Mouse (Mus musculus) olfactory bulb, adult 2 months (tissue): ENCODE measurements around the gene Hsf5. TPM values are rescaled to one million over a fixed set of nuclear protein-coding genes. Genes with fewer than 3 reads are reported as not detected.

Experiments
- H3K27ac ChIP-seq: fragments of 200-500 bp; 2 replicates; pipeline ENCODE4 v1.5.1; 2012; ENCODE audit warnings: low read depth, low read length; ENCODE audit not compliant: insufficient read depth
- H3K4me1 ChIP-seq: fragments of 200-500 bp; 2 replicates; pipeline ENCODE4 v1.6.1; 2012; ENCODE audit warnings: low read length; ENCODE audit not compliant: control insufficient read depth, insufficient read depth
- H3K4me3 ChIP-seq: fragments of 200-500 bp; 2 replicates; pipeline ENCODE4 v1.5.1; 2012; ENCODE audit warnings: mild to moderate bottlenecking, low read depth, low read length, moderate library complexity; ENCODE audit not compliant: insufficient read depth
- CTCF ChIP-seq: fragments of 200-500 bp; IDR thresholded peaks from 2 replicates; pipeline ENCODE4 v1.5.1; 2012; ENCODE audit warnings: low read depth, mild to moderate bottlenecking, low read length, moderate library complexity; ENCODE audit not compliant: insufficient read depth
- POLR2A ChIP-seq: fragments of 200-500 bp; IDR thresholded peaks from 2 replicates; pipeline ENCODE4 v1.6.1; 2012; ENCODE audit warnings: mild to moderate bottlenecking, low read depth, low read length, moderate library complexity; ENCODE audit not compliant: insufficient read depth
- WGBS: fragments of 180-500 bp; shearing (Covaris S2); methylation state at CpG from one replicate; pipeline ENCODE4 v1.1.7; 2018; 5-methylcytosine and 5-hydroxymethylcytosine counted together
- polyA plus RNA-seq: library from polyadenylated mRNA; stranded (reverse); fragments of >200 nt; gene quantifications from 2 replicates; pipeline ENCODE4 v1.2.4, GENCODE M21; 2012; ENCODE audit warnings: low replicate concordance; ENCODE audit not compliant: missing spikeins, insufficient read depth, insufficient read length

Hsf5 gene
- polyA plus RNA-seq, 1 experiment, result not detected

DNA sequence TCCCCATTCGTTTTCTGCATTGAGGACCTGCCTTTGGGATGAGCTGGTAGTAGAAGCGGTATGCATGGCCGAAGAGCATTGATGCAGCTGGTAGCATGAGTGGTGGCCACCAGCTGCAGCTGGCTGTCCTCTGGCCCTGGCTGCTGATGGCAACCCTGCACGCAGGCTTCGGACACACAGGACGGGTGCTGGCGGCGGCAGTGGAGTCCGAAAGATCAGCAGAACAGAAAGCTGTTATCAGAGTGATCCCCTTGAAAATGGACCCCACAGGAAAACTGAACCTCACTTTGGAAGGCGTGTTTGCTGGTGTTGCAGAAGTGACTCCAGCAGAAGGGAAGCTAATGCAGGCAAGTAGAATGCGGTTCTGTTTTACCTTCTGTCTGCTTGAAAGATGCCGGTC is 47.6 kb downstream of the Hsf5 start:
- H3K4me3 ChIP-seq, result no peak overlapping the region
- H3K27ac ChIP-seq, result no peak overlapping the region
- peaks cover 6% of the 10 kb centered on the region; the same call in 1 of the 2 replicates for H3K4me1 ChIP-seq
- WGBS, result 90% methylated on average over 12 of the region's 12 CpGs
- TF ChIP-seq POLR2A (no peak), CTCF (no peak)

DNA sequence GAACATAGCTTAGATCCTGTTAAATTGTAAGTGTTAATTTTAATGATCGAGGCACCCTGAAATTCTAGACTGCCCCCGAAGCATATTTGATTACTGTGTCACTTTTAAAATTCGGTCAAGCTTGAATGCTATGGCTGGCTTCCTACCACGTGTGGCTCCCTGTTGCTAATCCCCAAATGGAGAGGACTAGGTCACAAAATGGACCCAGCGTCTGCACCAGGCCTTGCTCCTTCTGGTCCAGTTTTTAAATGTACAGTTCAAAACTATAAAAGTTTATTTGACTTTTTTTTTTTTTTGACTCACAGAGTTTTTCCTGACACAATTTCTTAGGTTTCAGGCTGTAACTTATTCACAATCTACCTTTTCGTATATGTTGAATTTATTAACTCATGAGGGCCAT is 48.3 kb downstream of the Hsf5 start:
- whole genome bisulfite sequencing, result 86% methylated on average over 6 of the region's 6 CpGs
- Histone ChIP-seq H3K4me1 (peaks cover 6% of the 10 kb centered on the region; the same call in 1 of the 2 replicates), H3K27ac (no peak overlapping the region), H3K4me3 (no peak overlapping the region)
- TF ChIP-seq CTCF (no peak), POLR2A (no peak)

DNA sequence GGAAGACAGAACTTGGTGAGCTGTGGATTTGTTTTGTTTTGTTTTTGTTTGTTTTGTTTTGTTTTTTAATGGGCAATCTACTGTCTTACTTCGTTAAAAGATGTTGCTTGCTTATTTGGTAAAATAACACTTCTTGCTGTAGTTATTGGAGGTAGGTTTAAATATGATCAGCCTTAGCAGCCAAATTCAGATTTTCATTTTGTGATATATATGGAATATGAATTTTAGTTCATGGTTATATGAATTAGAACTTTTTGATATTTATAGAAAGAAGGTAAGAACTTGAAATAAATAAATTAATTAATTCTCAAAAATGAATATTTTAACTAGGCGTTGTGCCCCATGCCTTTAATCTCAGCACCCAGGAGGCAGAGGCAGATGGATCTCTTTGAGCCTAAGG is 48.7 kb downstream of the Hsf5 start:
- H3K4me1 ChIP-seq, result peaks cover 6% of the 10 kb centered on the region; the same call in 1 of the 2 replicates
- TF ChIP-seq POLR2A, result no peak
- no peak for TF ChIP-seq CTCF
- no peak overlapping the region for H3K27ac ChIP-seq
- no peak overlapping the region for H3K4me3 ChIP-seq
- WGBS, result 89% methylated on average over 2 of the region's 2 CpGs

DNA sequence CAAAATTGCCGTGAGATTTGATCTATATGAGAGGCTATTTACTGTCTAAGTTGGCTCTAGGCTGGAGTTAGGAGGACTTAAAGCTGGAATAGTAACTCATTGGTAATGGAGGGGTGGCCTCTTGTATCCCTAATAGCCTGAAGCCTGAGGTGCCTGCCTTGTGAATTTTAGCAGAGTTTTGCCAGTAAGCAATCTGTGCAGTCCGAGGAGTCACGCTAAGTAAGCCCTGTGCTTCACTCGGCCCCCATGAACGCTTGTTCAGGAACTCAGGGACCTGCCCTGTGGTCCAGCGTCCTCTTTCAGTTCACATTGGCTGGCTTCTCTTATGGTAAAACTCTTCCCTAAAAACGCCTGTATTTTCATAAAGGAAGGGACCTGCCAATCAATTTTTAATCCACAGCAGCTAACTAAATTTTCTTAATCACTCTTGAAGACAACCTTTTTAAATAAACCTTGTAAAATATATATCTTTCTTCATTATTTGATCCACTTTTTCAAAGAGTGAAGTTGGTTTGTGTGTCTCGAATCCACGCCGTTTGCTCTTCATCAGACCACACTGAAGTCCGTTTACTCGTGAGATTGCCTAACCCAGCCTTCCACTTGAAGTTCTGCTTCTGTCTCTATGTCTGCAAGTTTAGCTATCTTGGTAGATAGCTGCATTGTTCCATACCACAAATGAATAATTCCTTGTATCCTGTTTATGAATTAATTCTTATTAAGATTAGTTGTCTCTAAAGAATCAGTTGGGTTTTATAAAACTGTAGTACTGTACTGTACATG is 49.5 kb downstream of the Hsf5 start:
- Histone ChIP-seq H3K4me3 (no peak overlapping the region), H3K27ac (no peak overlapping the region), H3K4me1 (peaks cover 6% of the 10 kb centered on the region; the same call in 1 of the 2 replicates)
- 87% methylated on average over 12 of the region's 12 CpGs for WGBS
- TF ChIP-seq POLR2A (no peak), CTCF (no peak)

DNA sequence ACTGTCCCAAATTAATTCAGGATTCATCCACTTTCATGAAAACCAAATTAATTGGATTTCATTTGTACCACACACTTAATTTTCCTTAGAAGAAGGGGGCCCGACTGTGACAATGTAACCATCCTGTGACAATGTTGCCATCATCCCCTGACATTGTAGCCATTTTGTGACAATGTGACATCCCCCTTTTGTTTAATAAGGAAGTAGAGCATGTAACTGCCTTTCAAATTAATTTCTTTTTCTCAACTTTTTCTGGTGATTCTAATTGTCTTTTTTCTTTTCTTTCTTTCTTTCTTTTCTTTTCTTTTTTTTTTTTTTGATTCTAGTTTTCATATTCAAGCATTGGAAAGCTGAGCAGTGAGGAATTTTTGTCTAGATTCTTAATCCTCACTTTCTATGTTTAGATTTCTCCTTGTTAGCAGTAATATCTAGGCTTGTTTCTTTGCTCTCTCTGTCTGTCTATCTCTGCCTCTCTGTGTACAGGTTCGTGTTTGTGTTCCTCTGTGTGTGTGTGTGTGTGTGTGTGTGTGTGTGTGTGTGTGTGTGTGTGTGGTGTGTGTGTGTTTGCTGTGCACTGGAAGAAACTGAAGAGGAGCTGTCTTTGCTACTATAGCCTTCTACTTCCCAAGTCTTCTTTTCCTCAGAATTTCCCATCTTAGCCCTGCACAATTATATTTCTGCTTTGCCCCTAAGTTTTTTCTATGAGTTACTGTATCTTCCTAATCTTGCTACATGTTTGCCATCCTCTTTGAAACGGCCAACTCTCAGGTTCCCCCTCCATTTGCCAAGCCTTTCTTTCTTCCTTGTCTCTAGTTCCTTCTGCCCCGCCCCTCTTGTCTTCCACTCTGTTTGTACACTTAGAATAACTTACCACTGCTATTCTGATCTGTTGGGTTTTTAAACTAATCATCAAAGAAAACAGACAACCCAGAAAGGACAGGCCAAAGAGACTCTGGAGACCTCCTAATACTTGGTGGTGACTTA is 50.4 kb downstream of the Hsf5 start:
- Histone ChIP-seq H3K4me3 (no peak overlapping the region), H3K27ac (no peak overlapping the region), H3K4me1 (peaks cover 5% of the 10 kb centered on the region; the same call in 1 of the 2 replicates)
- 70% methylated on average over 4 of the region's 4 CpGs for WGBS
- TF ChIP-seq POLR2A (no peak), CTCF (no peak)

DNA sequence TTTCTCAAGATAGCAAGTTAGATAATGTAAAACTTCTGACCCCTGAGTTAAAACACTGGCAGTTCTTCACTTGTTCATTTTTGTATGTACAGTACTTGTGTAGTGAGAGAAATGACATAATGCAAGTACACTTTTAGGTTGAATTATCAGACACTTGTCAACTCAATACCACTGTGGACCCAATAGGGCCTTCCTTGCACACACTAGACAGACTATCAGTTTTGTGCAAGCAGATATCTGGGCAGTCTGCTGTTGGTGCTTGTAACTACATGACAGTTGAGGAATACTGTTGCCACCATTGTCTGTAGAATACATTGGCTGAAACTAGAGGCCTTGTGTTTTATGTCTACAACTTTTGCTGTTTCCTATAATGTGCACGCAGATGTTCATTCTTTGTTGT is 56.3 kb downstream of the Hsf5 start:
- Histone ChIP-seq H3K4me1 (no peaks in the 10 kb centered on the region), H3K4me3 (no peak overlapping the region), H3K27ac (no peak overlapping the region)
- whole genome bisulfite sequencing, result 91% methylated on average over 1 of the region's 1 CpGs
- TF ChIP-seq CTCF, result no peak
- no peak for TF ChIP-seq POLR2A

DNA sequence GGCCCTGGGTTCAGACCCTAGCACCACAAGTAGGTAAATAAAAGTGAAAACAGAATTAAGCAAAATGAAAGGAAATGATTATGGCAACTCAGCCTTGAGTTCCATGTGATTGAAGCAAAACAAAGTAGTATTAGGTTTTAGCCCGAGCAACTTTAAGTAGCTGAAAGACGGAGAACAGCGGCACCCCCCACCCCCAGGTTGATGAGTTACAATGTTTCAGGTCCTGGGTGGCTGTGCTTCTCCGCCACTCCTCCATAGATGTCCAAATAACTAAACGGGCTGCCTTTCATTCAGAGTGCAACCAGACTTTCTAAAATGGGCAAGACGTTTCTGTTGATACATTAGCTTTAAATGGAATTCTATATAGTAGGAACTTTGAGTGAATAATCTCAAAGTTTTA is 58.6 kb downstream of the Hsf5 start:
- Histone ChIP-seq H3K27ac (no peak overlapping the region), H3K4me1 (no peaks in the 10 kb centered on the region), H3K4me3 (no peak overlapping the region)
- TF ChIP-seq POLR2A (no peak), CTCF (no peak)
- WGBS, result 83% methylated on average over 6 of the region's 6 CpGs

DNA sequence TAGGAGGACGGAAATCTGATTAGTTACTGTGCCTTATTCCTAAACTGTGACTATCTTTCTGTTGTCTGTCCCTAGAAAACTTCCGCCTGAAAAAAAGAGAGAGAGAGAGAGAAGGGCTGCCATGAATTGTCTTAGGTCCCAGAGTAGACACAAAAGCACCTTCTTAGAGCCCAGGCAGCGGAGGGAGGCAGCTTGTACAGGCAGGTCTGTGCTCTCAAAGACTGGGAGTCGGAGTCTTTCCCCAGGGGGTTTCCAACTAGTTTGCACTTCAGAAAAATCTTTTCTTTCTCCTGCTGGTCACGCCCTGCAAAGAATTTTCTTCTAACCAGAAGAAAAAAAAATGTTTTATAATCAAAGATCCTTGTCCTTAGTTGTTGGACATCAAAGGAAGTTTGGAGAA is 60.8 kb downstream of the Hsf5 start:
- 58% methylated on average over 5 of the region's 5 CpGs for WGBS
- TF ChIP-seq POLR2A (no peak), CTCF (no peak)
- H3K4me1 ChIP-seq, result no peaks in the 10 kb centered on the region
- no peak overlapping the region for H3K4me3 ChIP-seq
- no peak overlapping the region for H3K27ac ChIP-seq

DNA sequence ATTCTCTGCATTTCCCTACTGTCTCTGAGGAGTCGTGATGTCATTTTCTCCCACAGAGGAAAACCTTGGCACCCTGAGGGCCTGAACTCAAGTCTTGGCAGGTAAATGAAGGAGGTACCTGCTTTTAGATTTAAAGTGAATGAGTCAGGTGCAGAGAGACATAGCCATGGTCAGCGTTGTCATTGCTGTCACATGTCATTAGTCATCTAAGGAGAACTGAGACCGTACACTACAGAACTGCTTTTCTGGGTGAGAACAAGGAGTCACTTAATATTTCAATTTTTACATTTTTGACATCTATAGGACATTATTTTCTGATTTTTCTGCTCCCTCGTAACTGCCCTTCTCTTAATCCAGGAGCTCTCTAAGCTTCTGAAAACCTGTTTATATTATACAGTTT is 61.6 kb downstream of the Hsf5 start:
- Histone ChIP-seq H3K27ac (no peak overlapping the region), H3K4me1 (no peaks in the 10 kb centered on the region), H3K4me3 (no peak overlapping the region)
- WGBS, result 86% methylated on average over 4 of the region's 4 CpGs
- TF ChIP-seq POLR2A, result no peak
- TF ChIP-seq CTCF, result no peak
